Mouse (Mus musculus) small intestine, adult 2 months (tissue): Measurements from ENCODE around the gene Tuba1a.

Source experiments
- CTCF ChIP-seq: fragments of 200-500 bp; IDR thresholded peaks from 2 replicates; pipeline ENCODE4 v1.5.1; 2012; ENCODE audit warnings: low read depth, mild to moderate bottlenecking, control low read depth, inconsistent platforms, low read length, moderate library complexity, mixed read lengths; ENCODE audit not compliant: insufficient replicate concordance, insufficient read length; ENCODE audit errors: extremely low read depth
- POLR2A ChIP-seq: fragments of 200-500 bp; IDR thresholded peaks from 2 replicates; pipeline ENCODE4 v1.6.1; 2012; ENCODE audit warnings: low read depth, mild to moderate bottlenecking, control low read depth, inconsistent platforms, low read length, moderate library complexity

GRCm38 (mm10) chr15:98917091-98917490 lies 36.4 kb downstream of the Tuba1a start:
- TF ChIP-seq CTCF = no peak
- no peak for TF ChIP-seq POLR2A
